Mouse (Mus musculus): ENCODE measurements at regions not wholly inside any gene's neighbourhood (a gene's known extent, or its start where the extent isn't known, plus 50 kb on each side); places are given as distances from the start of the nearest gene placed in this dataset.
A peak's percentile ranks its signal among the peaks of the same experiment; 100 is the strongest.
"Not testable (repeated sequence)": the region's sequence is repeated elsewhere in the genome, so short reads cannot be mapped to it uniquely, and the experiment has no call there.

DNA sequence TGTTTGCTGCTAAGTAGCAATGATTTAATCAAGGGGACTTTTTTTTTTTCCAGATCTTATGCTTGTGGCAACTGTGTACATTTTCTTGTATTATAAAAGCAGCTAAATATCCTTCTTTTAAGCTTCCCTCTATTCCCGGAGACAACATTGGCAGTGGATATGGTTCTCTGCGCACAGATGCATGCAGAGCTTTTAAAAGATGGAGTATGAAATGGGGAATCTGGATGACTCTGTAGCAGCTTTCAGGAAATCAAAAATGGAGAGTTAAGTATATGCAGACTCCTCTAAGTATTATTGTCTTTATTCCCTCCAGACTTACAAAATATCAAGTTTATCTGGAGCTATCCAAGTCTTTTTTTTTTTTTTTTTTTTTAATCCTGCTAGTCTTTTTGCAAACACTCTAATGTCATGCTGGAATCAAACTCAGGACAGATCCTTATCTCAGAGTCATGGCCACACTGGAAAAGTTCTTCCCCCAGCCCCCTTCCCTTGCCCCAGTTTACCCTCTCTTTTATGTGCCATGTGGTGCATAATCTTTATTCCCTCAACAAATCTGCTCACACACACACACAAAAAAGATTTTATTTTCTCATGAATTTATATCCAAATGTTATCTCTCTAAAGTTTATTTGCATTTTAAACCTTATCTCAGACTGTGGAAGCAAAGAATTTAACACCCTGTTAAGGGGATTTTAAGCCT, 1080.3 kb upstream of the Cdh6 start:
- intact Hi-C loops (cut with DNase I): no loop called here
- DNase-seq (ENCODE audit: low spot score in 2 of 2): no peak

DNA sequence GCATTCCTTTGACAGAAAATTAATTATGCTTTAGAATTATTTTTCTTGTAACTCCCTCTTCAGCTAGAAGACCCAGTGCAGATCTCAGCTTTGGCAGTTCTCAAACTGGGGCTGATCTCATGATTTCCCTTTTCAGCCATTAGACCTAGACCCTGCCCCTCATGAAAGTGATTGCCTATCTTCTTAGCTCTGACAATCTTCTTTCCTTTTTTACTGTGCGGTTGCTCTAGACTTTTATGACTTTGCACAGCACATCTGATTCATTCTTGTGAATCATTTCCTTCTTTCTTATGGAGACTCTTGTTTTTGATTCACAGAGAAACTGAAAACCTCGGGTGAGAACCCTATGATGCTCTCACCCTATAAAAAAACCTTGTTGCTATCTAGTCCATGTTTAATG, 1078.3 kb upstream of the Cdh6 start:
- DNase-seq (ENCODE audit: low spot score in 2 of 2): no peak
- intact Hi-C loops (cut with DNase I): no loop called here

DNA sequence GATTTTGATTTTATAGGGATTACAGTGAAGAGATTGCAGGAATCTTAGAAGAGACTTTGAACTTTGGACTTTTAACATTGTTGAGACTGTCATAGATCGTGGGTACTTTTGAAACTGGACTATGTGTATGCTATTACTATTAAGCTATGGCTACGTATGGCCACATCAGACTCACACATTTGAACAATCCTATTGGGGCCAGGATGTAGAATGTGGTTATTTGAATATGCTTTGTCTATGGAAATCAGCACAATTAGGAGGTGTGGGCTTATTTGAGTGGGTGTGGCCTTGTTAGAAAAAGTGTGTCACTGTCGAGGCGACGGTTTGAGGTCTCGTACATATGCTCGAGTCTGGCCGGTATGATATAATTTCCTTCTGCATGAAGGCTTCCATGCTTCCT, 1041.8 kb upstream of the Cdh6 start:
- DNase-seq (ENCODE audit: low spot score in 2 of 2): no peak
- intact Hi-C loops (cut with DNase I): no loop called here

DNA sequence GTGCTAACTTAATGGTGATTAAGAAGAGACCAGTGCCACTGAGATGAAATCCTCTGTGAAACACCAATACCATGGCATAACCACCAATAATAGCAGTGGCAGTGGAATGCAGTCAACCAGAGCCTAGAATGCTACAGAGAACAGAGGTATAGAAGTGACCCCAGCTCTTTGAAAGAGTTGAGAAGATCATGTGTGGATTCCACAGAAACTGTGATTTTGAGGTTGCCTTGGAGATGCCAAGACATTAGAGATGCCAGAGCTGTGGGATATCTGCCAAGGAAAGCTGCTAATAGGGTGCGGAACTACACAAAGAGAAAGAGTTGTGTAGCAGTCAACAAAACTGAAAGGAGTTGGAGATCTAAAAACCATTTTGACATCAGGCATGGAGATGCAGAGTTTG, 1041.3 kb upstream of the Cdh6 start:
- DNase-seq (ENCODE audit: low spot score in 2 of 2): no peak
- intact Hi-C loops (cut with DNase I): no loop called here

DNA sequence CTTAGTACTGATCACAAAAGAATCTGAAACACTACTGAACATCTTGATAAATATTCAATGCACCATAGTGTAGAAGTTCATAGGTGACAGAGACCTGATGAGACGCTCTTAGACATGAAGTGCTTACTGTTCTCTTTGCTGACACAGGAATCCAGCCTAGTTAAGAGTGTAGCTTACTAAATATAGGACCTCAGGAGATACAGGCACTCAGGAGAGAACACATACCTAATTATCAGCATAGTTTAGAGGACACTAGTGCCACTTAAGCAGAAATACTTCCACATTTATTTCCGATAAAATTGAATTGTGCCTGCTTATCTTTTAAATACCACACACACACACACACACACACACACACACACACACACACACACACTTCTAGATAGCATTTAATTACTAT, 1004.0 kb upstream of the Cdh6 start:
- intact Hi-C loops (cut with DNase I): no loop called here
- DNase-seq (ENCODE audit: low spot score in 2 of 2): no peak

DNA sequence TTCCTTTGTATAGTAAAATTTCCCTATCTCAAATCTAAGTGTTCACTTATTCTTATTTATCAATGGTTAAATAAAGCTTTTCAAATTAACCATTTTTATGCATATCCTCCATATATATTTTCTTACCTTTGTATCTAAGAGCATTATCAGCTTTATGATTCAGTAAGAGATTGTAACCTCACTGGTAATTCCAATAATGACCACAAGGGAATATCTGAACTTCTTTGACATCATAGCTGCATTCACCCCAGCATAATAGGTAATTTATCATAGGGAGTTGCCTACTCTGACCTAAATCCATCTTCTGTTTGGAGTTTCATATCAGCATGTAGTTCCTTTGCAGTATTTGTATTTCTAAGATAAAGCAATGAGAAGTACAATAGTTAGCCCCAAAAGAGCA, 963.9 kb upstream of the Cdh6 start:
- DNase-seq (ENCODE audit: low spot score in 2 of 2): no peak
- intact Hi-C loops (cut with DNase I): no loop called here

DNA sequence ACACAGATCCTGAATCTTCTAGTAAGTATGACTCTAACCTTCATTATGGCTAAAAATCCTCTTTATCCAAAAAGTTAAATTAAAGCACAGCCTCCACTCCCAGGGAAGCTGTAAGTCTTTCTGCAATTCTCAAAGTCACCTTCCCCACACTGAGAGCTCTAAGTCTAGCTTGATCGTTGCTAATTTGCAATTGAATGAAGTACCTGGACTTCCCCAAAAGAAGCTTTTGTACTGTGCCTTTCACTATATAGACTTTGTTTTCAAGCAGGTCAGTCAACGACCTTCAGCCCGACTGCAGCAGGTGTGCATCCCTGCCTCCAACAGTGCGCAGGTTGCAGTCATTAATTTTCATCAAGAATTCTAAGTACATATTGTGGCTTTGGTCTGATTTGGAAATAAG, 950.4 kb upstream of the Cdh6 start:
- no peak for DNase-seq (ENCODE audit: low spot score in 2 of 2)
- intact Hi-C loops (cut with DNase I): no loop called here

DNA sequence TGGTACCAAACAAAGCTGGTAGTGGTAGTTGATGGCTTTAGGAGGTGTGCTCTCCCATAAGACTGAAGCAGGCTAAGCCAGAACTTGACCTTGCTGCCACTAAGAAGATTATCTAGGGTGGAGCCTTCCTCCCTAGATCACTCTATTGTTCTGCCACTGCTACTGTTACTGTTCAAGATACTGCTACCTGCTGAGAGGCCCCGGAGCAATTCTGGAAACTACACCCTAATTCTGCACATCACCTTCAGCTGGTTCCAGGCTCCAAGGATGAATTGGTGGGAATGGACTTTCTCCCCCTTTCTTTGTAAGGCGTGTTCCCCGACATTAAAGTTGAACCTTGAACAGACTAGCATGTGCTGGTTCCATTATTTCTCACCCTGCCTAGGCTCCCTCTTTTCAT, 944.8 kb upstream of the Cdh6 start:
- DNase-seq (ENCODE audit: low spot score in 2 of 2); intact Hi-C loops (cut with DNase I): not testable (repeated sequence)

DNA sequence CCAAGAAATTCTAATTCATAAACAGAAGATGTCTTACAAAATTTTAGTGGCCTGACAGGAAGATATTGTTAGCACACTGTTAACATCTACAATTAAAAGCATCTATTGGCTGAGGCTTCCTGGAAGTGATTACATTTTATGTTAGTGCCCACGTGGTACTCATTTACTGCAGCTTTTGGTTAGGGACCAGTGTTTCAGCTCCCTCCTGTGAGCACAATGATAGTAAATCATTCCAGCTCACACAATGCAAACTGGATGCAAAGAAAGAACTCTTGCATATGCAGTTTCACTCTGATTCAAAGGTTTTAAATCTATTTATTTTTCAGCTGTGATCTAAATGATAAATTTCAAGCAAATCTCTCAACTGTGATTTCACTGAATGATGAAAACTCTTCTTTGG, 928.3 kb upstream of the Cdh6 start:
- intact Hi-C loops (cut with DNase I): no loop called here
- DNase-seq (ENCODE audit: low spot score in 2 of 2): no peak

DNA sequence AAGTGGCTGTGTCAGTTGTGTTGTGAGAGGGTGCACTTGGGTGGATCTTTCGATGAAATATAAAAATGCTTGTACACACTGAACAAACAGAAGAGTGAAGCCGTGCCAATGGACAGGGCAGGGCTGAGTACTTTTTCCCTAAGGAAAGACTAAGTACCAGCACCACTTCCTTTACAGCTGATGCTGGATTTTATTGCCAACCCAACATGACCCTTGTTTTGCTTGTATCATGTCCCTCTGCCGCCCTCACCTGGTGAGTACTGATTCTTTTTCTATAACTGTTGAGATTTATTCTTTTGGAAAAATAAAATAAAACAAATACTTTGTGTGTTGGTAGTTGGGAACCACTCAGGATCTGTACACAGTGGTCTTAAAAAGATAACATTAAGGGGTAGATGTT, 878.4 kb upstream of the Cdh6 start:
- peak in 1 of 2 experiments; percentile 5 for DNase-seq (ENCODE audit: low spot score in 2 of 2)
- intact Hi-C loops (cut with DNase I): loop anchor here (10.0 kb wide), 1 partner anchor 967 kb away; no protein-coding TSS in a partner anchor
